Mouse (Mus musculus) retina, embryonic 14.5 days (tissue): Measurements from ENCODE around the gene Tax1bp1.

ENCODE experiments used
- DNase-seq: peaks from one replicate; pipeline ENCODE4 v3.0.0-alpha.2; 2015; ENCODE audit warnings: low spot score

Tax1bp1 gene

GRCm38 (mm10) chr6:52797252-52797800 lies 83.8 kb downstream of the Tax1bp1 start:
- DNase-seq, result peak; percentile 44

DNA sequence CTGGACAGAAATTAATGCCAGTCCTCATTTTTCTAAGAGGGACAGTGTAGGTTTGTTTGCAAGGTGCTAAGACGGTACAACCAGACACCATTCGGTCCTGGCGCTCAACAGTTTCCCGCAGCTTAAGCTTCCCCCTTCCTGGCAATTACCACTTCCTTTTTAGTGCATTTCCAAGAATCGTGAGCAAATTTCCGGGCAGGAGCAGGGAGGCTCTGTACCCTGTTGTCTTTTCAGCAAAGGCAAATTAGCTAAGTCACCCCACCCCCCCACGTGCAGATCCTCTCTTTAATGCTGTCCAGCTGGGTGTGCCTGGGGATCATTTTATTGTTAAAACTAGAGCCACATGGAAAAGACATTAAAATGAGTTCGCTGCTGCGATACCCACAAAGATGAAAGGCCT lies 88.7 kb downstream of the Tax1bp1 start:
- DNase-seq, result no peak

- no peak for DNase-seq
These were observed 91.8 kb downstream of the Tax1bp1 start for GRCm38 (mm10) chr6:52805237-52805856.
